Mouse (Mus musculus): ENCODE results near the gene Gm21477.
"Not testable (repeated sequence)": the region's sequence is repeated elsewhere in the genome, so short reads cannot be mapped to it uniquely, and the experiment has no call there.

Gm21477 gene

GRCm38 (mm10) chrY:87116521-87116920, at the start of gene Gm21477:
Gene Gm21477, plus strand, starts transcription at chrY:87116821.
- DNase-seq (ENCODE audit: extremely low spot score, low read depth, low spot score): not testable (repeated sequence)
